Mouse (Mus musculus) limb, embryonic 14.5 days (tissue): Measurements from ENCODE around the gene Asic4. TPM values are rescaled to one million over a fixed set of nuclear protein-coding genes. Genes with fewer than 3 reads are reported as not detected.

Experiments
- ATAC-seq: fragments of 200-750 bp; cut with Nextera tagmentation; 2 replicates; pipeline ENCODE4 v1.8.0; 2017; ENCODE audit warnings: low read depth, moderate number of reproducible peaks, moderate TSS enrichment; ENCODE audit not compliant: low FRiP score
- DNase-seq: peaks from one replicate; pipeline ENCODE4 v3.0.0-alpha.2; 2015; ENCODE audit warnings: low spot score
- H3K27ac ChIP-seq: fragments of 300-500 bp; sonication (generic); replicated peaks from 2 replicates; pipeline ENCODE4 v1.5.1; 2014; ENCODE audit warnings: low read depth, mild to moderate bottlenecking, low read length, moderate library complexity, mixed read lengths
- H3K27me3 ChIP-seq: fragments of 300-500 bp; sonication (generic); 2 replicates; pipeline ENCODE4 v1.6.1; 2014; ENCODE audit warnings: low read length, mixed read lengths; ENCODE audit not compliant: control insufficient read depth, insufficient read depth
- H3K36me3 ChIP-seq: fragments of 300-500 bp; sonication (generic); 2 replicates; pipeline ENCODE4 v1.6.1; 2014; ENCODE audit warnings: mild to moderate bottlenecking, low read length, moderate library complexity, mixed read lengths; ENCODE audit not compliant: control insufficient read depth, insufficient read depth
- H3K4me1 ChIP-seq: fragments of 300-500 bp; sonication (generic); 2 replicates; pipeline ENCODE4 v1.6.1; 2014; ENCODE audit warnings: antibody characterized with exemption, low read length, mixed read lengths; ENCODE audit not compliant: control insufficient read depth, insufficient read depth
- H3K4me2 ChIP-seq: fragments of 300-500 bp; sonication (generic); replicated peaks from 2 replicates; pipeline ENCODE4 v1.6.1; 2014; ENCODE audit warnings: low read depth, mild to moderate bottlenecking, low read length, moderate library complexity; ENCODE audit not compliant: severe bottlenecking
- H3K4me3 ChIP-seq: fragments of 300-500 bp; sonication (generic); replicated peaks from 2 replicates; pipeline ENCODE4 v1.5.1; 2014; ENCODE audit warnings: low read length
- H3K9ac ChIP-seq: fragments of 300-500 bp; sonication (generic); 2 replicates; pipeline ENCODE4 v1.6.1; 2014; ENCODE audit warnings: mild to moderate bottlenecking, low read depth, low read length, moderate library complexity; ENCODE audit not compliant: severe bottlenecking
- H3K9me3 ChIP-seq: fragments of 300-500 bp; sonication (generic); 2 replicates; pipeline ENCODE4 v1.6.1; 2016; ENCODE audit warnings: low read length; ENCODE audit not compliant: control insufficient read depth
- POLR2A ChIP-seq: fragments of 200-500 bp; IDR thresholded peaks from 2 replicates; pipeline ENCODE4 v1.8.0; 2012; ENCODE audit warnings: inconsistent platforms, mild to moderate bottlenecking, moderate library complexity, borderline replicate concordance; ENCODE audit not compliant: insufficient read depth, insufficient read length; ENCODE audit errors: extremely low read depth
- WGBS: fragments of 180-500 bp; shearing (Covaris S2); extraction: QIAGEN DNeasy Blood & Tissue Kit; methylation state at CpG from one replicate; pipeline ENCODE4 v1.1.7; 2014; 5-methylcytosine and 5-hydroxymethylcytosine counted together
- polyA plus RNA-seq, 2 experiments: library from polyadenylated mRNA; depleted of rRNA in 1 of 2; stranded (reverse) in 1 of 2; unstranded in 1 of 2; fragments of >200 nt; fragmentation: Nextera tagmentation in 1 of 2; extraction: Ambion mirVana in 1 of 2; gene quantifications; 2 replicates each; pipeline versions ENCODE4 v1.2.1 to v1.2.3; 2012 to 2014

Asic4 gene
- polyA plus RNA-seq, 2 experiments = 0.15 to 0.35 TPM

DNA sequence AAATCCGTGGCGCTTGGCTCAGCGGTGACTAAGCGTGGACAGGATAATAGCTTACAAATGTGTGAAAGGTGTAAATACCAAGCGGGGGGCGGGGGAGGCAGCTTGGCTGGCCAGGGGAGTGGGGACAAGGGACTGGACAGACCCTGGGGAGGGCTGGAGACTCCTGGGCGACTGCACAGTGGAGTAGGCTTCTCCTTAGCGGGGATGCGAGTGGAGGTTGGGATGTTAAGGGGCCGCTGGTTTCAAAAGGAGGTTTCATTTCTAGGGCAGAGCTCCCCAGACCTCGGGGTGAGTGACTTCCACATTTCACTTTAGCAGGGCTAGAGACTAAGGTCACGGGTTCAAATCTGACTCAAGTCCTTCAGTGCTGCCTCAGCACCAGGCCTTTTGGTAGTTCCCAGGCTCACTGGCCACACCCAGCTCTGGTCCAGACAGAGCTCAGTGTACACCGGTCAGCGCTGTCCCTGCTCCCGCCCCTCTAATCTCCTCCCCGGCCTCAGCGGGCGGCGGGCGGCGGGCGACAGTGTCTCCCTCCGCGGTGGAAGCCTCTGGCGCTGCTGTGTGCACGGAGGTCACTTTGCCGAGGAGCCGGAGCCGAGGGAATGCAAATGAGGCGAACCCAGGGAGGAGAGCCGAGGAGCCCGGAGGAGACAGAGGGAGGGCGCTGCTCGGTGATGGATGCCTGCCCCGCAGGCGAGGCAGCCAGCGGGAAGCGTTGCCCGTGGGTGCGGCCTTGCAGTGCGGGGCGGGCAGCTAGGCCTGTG is 8.0 kb downstream of the Asic4 start:
- no peak overlapping the region for H3K27ac ChIP-seq
- peak overlapping the region; percentile 38 for H3K9ac ChIP-seq
- peaks cover 19% of the 10 kb centered on the region for H3K4me1 ChIP-seq
- 3% methylated on average over 30 of the region's 42 CpGs for WGBS
- H3K4me2 ChIP-seq = peak overlapping the region; percentile 53
- TF ChIP-seq POLR2A = no peak
- peak; percentile 55 for ATAC-seq
- H3K4me3 ChIP-seq = peak overlapping the region; percentile 31
- no peak for DNase-seq
- no peaks in the 10 kb centered on the region for H3K36me3 ChIP-seq
- H3K9me3 ChIP-seq = no peaks in the 10 kb centered on the region
- H3K27me3 ChIP-seq = peaks cover 24% of the 10 kb centered on the region

DNA sequence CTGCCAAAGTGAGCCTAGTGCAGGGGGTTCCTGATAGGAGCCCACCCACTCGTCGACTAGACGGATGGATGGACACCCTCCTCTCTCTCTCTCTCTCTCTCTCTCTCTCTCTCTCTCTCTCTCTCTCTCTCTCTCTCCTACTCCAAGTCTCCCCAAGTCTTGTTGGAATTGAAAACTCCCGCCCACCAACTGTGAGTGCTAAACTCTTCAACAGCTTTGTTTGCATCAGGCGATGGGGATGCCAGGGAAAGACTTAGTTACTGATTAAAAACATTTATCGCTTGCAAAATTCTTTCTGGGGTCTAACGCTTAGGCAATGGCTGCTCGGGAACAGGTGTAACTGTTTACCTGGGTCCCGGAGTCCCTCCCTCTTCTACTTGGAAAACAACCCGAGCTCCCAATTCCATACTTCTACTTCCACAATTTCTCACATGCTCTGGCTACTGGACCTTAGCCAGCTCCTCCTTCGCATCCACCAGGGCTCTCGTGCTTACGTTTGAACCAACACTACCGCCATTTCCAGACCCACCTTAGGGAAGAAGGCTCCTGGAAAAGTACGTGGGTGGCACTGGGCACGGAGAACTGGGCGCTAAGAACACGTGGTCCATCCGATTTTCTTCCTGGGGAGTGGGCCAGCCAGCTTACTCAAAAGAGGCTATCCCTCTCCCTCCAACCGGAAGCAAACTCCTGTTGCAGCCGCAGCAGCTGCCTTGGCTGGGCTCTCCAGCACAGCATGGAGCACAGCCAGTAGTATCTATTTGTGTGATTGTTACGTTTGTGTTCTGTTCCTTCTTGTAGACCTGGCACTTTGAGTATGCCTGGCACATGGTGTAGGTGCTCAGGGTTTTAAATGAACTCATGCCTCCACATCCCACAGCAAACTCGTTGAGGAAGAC is 8.8 kb downstream of the Asic4 start:
- ATAC-seq (no peak; the same call in 1 of the 2 replicates), DNase-seq (no peak)
- peaks cover 24% of the 10 kb centered on the region for H3K27me3 ChIP-seq

DNA sequence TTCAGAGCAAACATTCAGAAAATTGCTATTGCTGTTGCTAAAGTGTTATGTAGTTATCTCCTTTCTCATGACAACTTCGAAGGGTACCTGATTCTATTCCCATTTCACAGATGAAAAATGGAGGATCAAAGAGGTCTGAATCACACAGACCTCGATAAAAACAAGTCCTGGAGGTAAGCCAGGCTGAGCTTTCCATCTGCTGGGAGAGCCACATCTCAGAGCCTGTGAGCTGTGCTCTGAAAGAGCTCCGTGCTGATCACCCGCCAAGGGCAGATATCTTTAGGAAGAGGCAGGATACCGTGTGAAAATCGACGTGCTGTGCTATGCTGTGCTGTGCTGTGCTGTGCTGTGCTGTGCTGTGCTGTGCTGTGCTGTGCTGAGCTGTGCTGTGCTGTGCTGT is 10.1 kb downstream of the Asic4 start:
- DNase-seq = no peak
- H3K27ac ChIP-seq = no peak overlapping the region
- WGBS = 74% methylated on average over 7 of the region's 7 CpGs
- no peaks in the 10 kb centered on the region for H3K36me3 ChIP-seq
- no peak for ATAC-seq
- no peak overlapping the region for H3K4me3 ChIP-seq
- TF ChIP-seq POLR2A = no peak
- no peak overlapping the region for H3K9ac ChIP-seq
- H3K9me3 ChIP-seq = no peaks in the 10 kb centered on the region
- H3K4me1 ChIP-seq = peaks cover 19% of the 10 kb centered on the region
- H3K27me3 ChIP-seq = peaks cover 24% of the 10 kb centered on the region
- H3K4me2 ChIP-seq = no peak overlapping the region

More for the DNA sequence above, 8.8 kb downstream of the Asic4 start:
- TF ChIP-seq POLR2A = no peak
- H3K9ac ChIP-seq = peak overlapping the region; percentile 38
- no peak overlapping the region for H3K27ac ChIP-seq
- no peaks in the 10 kb centered on the region for H3K36me3 ChIP-seq
- no peaks in the 10 kb centered on the region for H3K9me3 ChIP-seq
- WGBS = 11% methylated on average over 23 of the region's 23 CpGs
- H3K4me3 ChIP-seq = peak overlapping the region; percentile 31
- peaks cover 19% of the 10 kb centered on the region for H3K4me1 ChIP-seq
- H3K4me2 ChIP-seq = peak overlapping the region; percentile 53

DNA sequence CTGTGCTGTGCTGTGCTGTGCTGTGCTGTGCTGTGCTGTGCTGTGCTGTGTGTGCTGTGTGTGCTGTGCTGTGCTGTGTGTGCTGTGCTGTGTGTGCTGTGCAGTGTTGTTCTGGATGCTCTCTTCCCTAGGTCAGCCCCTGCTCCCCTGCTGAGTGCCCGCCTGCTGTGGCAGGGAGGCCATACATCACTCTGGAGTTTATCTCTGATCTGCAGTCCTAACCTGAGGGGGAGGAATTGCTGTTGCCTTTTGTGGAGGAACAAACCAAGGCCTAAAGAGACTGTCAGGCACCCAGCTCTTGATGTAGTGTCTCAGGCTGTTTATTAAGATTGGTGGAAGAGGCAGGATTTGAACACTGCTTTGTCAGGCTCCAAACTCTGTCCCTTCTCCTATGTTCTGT is 12.4 kb downstream of the Asic4 start:
- H3K4me3 ChIP-seq = no peak overlapping the region
- ATAC-seq = no peak
- WGBS = 45% methylated on average over 1 of the region's 1 CpGs

DNA sequence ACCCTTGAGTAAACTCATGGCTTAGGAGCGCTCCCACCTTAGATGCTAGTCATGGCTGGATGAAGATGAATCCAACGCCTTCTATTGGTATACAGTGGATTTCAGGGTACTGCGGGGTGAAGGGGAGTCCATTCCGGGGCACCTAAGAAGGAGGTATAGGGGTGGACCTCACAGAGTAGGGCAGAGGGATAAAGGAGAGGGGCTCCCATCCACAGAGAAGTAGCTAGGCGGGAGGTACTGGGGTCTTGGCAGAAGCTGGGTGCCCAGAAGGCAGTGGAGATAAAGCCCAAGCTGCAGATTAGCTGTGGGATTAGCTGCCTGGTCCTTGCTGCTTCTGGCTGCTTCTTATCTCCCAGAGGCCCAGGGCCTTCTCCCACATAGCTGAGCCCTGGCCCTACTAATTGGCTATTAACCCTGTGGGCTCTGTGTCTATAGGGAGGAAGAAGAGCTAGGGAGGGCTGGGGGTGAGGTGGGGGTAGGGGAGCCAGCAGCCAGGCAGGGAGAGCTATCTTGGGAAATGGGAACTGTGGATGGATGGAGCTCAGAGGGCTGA is 13.5 kb downstream of the Asic4 start:
- Histone ChIP-seq H3K9ac (no peak overlapping the region), H3K27me3 (peaks cover 10% of the 10 kb centered on the region), H3K4me1 (peaks cover 7% of the 10 kb centered on the region), H3K4me3 (no peak overlapping the region), H3K4me2 (no peak overlapping the region), H3K36me3 (no peaks in the 10 kb centered on the region), H3K9me3 (no peaks in the 10 kb centered on the region), H3K27ac (no peak overlapping the region)
- no peak for TF ChIP-seq POLR2A
- ATAC-seq (no peak), DNase-seq (no peak)
- 77% methylated on average over 5 of the region's 5 CpGs for WGBS

More for the DNA sequence above, 12.4 kb downstream of the Asic4 start:
- peaks cover 10% of the 10 kb centered on the region for H3K27me3 ChIP-seq
- peaks cover 18% of the 10 kb centered on the region for H3K4me1 ChIP-seq
- no peak for DNase-seq
- TF ChIP-seq POLR2A = no peak
- no peak overlapping the region for H3K9ac ChIP-seq
- no peaks in the 10 kb centered on the region for H3K9me3 ChIP-seq
- no peak overlapping the region for H3K27ac ChIP-seq
- H3K4me2 ChIP-seq = no peak overlapping the region
- no peaks in the 10 kb centered on the region for H3K36me3 ChIP-seq
